Mouse (Mus musculus): ENCODE data around the gene 1810010D01Rik.

Gene 1810010D01Rik

DNA sequence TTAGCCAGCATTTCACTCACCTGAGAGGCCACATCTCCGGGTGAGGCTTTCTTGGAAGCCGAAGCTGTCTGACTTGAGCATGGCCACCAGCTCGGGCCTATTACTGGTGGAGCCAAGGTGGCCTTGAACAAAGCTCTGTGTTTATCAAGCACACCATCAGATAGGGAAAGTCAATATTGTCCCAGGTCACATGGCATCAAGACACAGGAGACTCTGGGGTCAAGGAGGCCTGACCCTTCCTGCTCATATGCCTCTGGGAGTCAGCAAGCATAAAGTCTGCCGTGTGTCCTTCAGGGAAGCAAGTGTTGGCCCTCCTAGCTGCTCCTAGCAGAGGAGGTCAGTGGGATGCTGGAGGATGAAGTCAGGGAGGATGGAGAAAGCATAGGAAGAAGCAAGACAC, at the start of gene 1810010D01Rik:
1810010D01Rik (minus strand) TSS at position 114 of the 400 bp plus-strand sequence.
- in situ Hi-C loops (cut with MboI, MseI), result no loop called here

GRCm38 (mm10) chr7:145256092-145256491, 48.2 kb upstream of the 1810010D01Rik start:
- in situ Hi-C loops (cut with MboI, MseI), result no loop called here

DNA sequence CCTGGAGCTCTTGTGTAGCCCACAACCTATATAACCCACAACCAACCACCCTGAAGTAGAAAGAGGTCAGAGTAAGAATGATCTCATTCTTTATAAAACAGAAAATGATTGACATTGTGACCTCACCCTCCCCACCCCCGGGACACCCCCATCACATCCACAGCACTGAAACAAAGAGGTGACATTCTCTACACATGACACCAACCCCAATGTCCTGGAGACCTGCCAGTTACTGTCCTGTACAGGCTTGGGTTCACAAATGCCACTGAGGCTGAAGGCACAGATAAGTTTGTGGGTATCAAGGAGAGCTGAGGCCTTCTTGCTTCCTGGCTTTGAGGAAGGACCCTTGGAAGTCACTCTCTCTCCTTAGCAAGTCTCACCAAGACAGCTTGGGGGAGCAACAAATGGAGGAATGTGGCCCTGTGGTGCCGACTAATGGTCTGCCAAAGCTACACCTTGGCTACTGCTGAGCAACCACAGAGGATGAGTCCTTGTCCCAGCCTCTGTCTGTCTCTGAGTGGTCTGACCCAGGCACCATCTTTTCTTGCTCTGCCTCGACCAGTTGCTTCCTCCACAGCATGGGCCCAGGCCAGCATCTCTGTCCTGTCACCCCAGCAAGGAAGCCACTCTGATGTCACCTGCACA, 46.2 kb upstream of the 1810010D01Rik start:
- in situ Hi-C loops (cut with MboI, MseI), result loop anchor here (5.0 kb wide), 1 partner anchor 68 kb away; no protein-coding TSS in a partner anchor

GRCm38 (mm10) chr7:145252715-145253476, 45.0 kb upstream of the 1810010D01Rik start:
- in situ Hi-C loops (cut with MboI, MseI), result loop anchor here (5.0 kb wide), 1 partner anchor 69 kb away; no protein-coding TSS in a partner anchor

DNA sequence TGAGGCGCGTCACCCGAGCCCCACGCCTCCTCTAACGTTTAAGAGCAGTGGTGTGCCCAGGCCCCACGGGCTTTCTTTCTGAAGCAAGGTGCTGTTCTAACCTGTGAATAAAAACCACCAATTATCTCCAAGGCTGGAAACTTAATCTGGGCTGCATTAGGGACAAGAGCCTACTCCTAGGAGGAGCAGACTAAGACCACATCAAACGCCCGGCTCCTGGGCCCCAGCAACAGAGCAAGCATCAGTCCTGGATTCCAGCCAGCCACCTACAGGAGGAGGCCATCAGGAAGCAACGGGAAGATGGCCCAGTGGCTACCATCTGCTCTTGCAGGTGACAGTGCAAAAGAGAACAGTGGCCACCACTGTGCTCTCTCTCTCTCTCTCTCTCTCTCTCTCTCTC, 42.3 kb upstream of the 1810010D01Rik start:
- in situ Hi-C loops (cut with MboI, MseI), result loop anchor here (5.0 kb wide), 1 partner anchor 72 kb away; no protein-coding TSS in a partner anchor

DNA sequence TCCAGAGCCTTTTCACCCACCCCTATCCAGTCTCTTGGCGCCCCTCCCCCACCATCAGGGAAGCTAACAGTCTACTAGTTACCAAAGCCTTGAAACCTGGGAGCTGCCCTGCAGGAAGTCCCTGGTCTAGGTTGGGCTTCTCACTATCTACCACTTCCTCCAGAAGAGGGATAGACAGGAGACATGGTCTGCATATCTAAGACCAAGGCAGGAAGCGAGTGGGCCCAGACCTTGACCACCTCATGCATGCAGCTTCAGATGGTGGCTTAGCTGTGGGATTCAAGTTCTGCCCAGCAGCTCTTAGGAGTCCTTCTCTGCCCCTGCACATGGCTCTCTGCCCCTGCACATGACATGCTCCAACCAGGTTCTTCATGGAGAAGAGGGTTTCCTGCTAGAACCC, 41.0 kb upstream of the 1810010D01Rik start:
- in situ Hi-C loops (cut with MboI, MseI), result no loop called here

DNA sequence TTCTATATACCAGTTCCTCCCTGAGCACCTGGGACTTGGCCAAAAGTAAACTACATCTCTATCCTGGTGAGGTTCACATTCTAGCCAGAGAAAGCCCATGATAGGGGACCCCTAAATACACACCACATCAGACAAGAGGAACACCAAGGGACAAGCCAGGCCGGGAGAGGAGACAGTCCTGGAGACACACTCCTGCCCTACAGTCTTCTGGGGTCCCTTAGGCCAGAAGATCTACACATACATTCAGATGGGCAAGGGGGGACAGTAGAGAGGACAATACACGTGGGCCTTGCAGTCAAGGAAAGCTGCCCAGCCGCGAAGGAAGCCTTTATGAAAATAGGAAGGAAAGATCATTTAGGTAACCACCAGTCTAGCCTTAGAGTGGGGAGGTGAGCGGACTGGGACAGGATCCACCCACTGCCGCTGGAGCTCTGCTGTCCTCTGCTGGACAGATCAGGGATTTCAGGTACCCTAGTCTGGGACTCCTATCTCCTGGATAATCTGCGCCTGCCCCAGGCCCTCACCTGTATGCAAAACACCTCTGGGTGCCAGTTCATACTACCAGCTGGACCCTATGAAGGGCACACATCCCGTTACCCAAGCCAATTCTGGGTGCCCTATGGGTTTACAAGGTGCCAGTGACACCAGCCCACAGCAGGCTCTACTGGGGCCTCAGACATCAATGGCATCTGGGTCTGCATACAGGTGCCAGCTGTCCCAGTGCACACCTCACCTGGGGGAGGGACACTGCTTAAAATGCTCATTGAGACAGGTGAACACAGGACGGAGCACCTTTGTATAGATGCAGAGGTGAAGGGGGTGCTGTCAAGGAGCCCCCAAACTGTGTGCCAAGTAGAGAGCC, 35.2 kb upstream of the 1810010D01Rik start:
- in situ Hi-C loops (cut with MboI, MseI), result loop anchor here (5.0 kb wide), 1 partner anchor 306 kb away; the partner anchor contains the start of gene Ccnd1

- in situ Hi-C loops (cut with MboI, MseI), result loop anchor here (5.0 kb wide), 1 partner anchor 305 kb away; the partner anchor contains the start of gene Ccnd1
Observed at GRCm38 (mm10) chr7:145242028-145242427, 34.1 kb upstream of the 1810010D01Rik start.

DNA sequence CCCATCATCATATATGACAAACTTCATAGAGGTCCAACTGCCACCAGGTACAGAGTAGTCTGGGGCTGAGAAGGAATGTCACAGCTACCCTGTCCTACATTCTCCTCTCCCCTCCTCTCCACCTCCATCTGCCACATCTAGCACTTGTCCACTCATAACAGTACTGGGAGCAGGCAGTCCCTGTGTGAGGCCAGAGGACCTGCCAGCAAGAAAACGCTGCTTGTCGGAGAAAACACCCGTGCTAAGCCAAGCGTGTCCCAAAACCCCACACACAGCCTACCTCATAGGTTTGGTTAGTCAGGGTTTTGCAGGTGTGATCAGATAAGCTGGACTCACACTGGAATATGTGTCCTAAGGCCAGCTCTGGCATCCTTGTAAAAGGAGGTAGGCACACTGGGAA, 33.0 kb upstream of the 1810010D01Rik start:
- in situ Hi-C loops (cut with MboI, MseI), result loop anchor here (5.0 kb wide), 1 partner anchor 304 kb away; the partner anchor contains the start of gene Ccnd1

DNA sequence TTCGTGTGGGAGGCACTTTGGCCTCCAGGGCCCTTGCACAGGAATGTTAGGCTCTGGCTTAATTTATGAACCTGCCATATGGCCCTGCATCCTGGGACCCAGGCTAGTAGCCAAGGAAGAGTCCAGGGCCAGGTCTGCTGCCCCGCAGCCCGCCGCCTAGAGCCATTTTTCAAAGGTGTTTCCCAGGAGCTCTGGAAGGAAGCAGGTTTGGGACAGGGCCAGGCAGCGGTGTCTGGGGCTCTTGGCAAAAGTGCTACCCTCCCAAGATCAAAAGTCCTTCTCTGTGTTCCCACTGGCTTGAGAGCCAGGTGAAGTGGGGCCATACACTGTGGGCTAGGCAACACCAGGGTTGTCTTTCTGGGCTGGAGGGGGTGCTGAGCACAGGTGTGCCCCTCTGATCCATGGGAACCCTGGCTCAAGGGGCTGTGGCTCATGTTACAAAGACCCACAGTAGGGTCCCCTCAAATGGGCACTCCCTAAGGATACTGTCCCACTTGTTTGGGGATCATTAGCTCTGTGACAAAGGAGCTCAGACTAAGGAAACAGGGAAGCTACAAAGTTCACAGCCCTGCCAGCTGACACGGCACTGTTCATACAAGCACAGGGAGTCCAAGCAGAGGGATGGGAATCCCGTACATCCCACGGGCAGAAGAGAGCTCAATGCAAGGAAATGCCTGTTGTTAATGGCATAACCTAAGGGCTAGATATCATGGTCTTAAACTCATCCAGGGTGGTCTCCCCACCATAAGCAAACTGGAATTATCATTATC, 32.0 kb upstream of the 1810010D01Rik start:
- in situ Hi-C loops (cut with MboI, MseI), result loop anchor here (5.0 kb wide), 1 partner anchor 303 kb away; the partner anchor contains the start of gene Ccnd1

GRCm38 (mm10) chr7:145239145-145239544, 31.2 kb upstream of the 1810010D01Rik start:
- in situ Hi-C loops (cut with MboI, MseI), result no loop called here

- in situ Hi-C loops (cut with MboI, MseI), result no loop called here
Observed at GRCm38 (mm10) chr7:145234841-145235790, 27.2 kb upstream of the 1810010D01Rik start.

DNA sequence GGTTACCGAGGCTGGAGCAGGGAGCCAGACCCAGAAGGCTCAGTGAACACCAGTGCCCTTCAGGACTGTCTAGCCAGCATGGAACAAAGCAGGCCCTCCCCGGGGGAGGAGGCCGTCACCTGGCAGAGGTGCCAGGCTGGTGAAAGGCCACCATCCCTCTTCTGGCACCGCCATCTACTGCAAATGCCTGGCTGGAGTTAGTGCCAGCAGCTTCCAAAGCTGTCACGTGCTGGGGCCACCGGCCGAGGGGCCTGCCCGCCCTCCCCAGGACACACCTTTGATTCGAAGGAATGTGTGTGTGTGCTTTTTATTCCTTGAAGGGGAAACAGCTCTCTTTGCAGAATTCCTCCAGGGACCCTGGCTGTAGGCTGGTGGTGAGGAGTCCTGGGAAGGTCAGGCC, 23.7 kb upstream of the 1810010D01Rik start:
- in situ Hi-C loops (cut with MboI, MseI), result no loop called here

- in situ Hi-C loops (cut with MboI, MseI), result no loop called here
Observed at GRCm38 (mm10) chr7:145226641-145227040, 18.7 kb upstream of the 1810010D01Rik start.

DNA sequence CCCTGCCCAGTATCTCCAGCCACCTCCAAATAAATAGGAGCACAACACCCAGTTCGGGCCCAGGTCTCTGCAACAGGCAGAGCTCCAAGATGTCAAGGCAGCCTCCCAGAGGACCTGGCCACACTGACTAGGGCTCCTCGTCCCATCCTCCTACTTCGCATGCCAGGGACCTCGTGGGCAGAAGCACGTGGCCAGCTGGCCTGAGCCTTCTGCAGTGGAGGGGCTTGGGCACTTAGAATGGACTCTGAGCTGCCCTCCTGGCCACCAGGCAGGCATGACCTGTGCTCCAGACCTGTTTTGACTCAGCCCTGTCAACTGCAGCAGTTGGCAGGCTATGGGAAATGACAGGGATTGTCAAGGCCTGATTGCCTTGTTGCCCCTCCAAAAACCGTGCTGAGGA, 17.7 kb upstream of the 1810010D01Rik start:
- in situ Hi-C loops (cut with MboI, MseI), result no loop called here

DNA sequence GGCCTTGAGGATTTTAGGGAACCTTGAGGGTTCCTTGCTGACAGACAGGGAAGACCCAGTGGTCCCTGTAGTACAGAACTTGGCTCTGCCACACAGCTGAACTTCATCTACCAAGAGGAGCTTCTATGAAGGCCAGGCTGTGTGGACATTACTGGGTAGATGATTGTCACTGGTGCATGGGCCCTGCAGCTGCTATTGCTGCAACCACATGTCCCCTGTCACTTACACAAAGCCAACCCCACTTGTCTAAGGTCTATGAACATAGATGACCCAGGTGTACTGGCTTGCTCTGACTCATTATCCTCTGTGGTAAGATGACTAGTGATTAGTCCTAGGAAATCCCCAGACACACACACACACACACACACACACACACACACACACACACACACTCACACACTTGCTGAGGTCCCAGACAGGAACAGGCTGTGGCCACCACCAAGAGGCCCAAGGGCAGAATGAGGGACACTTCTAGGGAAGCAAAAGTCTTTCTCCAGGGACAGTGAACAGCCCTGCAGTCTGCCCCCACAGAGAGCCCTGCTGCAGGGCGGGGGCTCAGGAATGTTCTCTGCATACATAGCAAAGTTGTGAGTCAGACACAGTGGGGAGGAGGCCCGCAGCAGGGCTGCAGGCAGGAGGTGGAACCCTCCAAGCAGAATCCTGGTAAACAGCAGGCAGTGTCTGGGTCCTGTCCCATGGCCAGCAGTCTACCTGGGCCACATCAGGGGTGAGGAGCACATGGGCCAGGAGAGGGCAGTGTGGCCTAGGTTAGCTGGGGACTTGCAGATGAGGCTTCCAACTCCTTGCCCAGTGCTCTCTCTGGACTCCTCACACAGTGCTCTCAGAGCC, 14.1 kb upstream of the 1810010D01Rik start:
- in situ Hi-C loops (cut with MboI, MseI), result no loop called here

DNA sequence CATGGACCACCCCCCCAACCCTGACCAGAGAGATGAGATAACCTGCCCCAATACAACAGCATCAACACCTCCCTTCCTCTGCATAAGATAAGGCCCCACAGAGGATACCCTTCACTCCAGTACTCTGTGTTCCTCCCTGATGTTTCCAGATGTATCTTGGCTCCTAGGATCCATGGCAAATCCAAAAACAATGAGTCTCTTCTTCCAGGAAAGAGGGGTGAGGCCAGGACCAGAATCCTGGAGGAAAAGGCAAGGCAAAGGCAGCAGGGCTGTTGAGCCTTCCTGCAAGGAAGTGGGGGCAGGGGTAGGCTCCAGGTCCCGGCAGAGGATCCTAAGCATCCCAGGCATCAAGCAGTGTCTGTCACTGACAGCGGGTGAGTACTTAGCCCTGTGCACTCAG, 13.4 kb upstream of the 1810010D01Rik start:
- in situ Hi-C loops (cut with MboI, MseI), result no loop called here

DNA sequence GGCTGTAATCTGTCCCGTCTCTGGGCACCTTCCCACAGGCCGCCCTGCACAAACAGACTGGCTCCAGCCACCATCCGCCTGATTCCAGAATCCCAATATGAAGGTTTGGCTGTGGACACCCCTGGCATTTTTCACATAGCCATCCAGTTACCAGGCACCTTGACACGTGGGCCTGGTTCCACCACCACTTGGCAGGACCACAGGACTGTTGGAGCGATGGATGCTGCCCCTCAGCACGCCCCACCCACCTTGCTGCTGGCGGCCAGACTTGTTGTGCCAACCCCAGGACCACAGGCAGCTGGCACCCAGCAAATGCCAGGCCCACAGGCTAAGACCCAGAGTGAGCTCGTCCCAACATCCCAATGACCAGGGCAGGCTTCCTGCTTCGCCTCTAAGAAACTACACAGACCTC, 11.5 kb upstream of the 1810010D01Rik start:
- in situ Hi-C loops (cut with MboI, MseI), result no loop called here

DNA sequence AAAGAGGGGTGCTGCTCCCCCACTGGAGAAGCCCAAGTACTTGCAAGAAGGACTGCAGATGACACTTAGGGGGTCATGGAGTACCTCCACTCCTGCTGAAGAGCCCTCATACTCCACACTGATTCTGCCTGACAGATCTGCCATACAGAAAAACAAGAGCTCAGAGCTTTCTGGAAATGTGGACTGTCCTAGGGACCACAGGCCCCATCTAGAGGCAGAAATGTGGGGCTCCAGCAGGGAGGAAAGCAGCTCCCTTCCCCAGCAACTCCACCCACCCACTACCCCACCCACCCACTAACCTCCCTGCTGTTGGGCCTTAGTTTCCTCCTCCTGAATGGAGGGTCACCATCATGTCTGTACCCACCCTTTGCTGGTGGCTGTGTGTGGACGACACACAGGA, 8.7 kb upstream of the 1810010D01Rik start:
- in situ Hi-C loops (cut with MboI, MseI), result no loop called here

Data from T-helper 1 cell (primary cell).